Mouse (Mus musculus) lung, postnatal 14 days (tissue): ENCODE results near the gene Plb1.

Experiments used
- DNase-seq: peaks from one replicate; pipeline ENCODE4 v3.0.0; 2021

Plb1 gene

DNA sequence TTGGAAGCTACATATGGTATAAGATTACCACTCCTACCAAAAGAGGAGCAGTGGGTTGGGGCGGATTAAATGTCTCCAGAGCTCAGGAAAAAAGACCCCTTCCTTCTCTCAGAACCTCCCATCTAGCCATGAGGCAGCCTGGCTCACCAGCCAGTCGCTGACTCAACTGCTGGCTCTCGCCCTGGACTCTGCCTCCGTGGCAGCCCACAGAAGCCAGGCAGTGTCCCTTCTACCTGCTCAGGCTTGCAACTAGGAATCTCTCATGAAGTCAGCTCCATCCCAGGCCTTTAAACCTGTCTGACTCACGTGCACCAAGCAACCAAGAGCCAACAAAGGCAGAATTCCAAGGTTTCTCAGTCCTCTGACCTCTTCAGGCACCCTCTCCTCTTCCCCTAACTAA, 103.6 kb downstream of the Plb1 start:
- DNase-seq: no peak

DNA sequence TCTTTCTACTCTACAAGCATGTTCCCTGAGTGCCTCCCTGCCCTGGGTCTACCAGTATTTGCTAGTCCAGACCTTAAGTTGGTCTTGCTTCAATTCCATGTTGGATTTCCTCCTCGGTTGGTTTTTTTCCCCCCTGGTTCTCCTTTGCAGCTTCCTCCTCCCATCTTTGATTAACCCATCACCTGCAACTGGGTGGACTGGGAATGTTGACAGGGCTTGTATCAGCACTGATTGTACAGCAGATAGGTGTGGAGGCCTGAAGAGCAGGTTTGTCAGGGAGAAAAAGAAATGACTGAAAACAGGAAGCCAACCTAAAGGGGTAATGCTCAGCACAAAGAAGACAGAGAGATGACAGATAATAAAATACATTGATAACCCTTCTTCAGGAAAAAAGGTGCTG, 104.8 kb downstream of the Plb1 start:
- DNase-seq: no peak

GRCm38 (mm10) chr5:32338339-32338738, 105.8 kb downstream of the Plb1 start:
- peak; percentile 28 for DNase-seq

DNA sequence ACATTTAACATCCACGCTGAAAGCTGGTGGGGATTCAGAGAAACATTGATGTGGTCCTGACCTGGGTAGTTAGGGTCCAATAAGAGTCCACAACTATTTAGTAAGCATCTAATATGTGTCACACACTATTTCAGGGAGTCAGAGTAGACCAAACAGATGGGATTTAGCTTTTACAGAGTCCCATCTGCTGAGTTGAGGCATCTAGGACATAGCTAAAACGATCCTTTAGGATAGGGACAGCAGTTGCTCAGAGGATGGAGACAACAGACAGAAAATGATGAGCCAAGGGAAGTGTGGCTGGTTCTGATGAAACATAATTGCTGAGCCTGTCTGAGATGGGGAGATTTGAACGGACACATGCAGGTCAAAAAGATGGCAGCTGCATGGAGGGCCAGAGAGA, 106.3 kb downstream of the Plb1 start:
- no peak for DNase-seq

DNA sequence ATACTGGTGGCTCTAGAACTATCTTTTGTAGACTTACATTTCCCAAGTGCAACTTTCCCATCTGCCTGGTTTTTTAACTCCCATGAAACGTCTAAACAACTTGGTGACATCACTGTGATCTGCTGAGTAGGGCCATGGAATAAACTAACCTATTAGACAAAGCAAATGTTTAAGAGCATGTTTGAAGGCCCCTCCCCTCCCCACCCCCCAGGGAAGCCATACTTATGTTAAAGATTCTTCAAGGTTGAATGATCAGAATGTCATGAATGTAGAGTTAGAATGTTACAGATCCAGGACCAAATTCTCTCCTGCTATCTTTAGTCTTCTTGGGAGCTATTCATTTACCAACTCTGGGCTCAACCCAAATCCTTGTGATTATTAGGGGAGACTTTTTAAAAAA, 107.7 kb downstream of the Plb1 start:
- no peak for DNase-seq

DNA sequence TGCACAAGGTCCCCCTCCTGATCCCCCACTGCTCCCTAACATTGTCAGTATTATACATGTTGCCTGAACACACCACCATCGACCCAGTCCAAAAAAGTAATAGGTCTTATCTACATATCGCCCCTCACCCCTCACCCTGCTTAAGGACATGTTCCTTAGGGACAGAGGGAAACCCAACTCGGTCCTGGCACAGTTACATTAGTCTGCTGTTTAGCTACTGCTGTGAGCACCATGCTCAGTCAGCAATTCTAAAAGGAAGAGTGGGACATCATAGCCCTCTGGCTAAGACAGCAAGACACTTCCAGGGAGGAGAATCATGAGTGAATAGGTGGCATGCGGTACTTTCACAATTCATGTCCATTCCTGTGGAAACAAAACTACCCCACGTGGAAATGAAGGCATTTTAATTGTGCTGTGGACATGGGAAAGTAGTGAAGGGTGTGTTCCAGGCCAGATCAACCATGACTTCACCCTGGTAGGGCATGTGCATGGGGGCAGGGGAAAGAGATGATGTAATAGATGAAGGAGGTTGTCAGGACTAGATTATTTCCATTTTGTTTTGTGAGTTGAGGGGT, 110.3 kb downstream of the Plb1 start:
- no peak for DNase-seq

- DNase-seq: peak; percentile 75
These were observed 113.8 kb downstream of the Plb1 start for GRCm38 (mm10) chr5:32346025-32346912.

DNA sequence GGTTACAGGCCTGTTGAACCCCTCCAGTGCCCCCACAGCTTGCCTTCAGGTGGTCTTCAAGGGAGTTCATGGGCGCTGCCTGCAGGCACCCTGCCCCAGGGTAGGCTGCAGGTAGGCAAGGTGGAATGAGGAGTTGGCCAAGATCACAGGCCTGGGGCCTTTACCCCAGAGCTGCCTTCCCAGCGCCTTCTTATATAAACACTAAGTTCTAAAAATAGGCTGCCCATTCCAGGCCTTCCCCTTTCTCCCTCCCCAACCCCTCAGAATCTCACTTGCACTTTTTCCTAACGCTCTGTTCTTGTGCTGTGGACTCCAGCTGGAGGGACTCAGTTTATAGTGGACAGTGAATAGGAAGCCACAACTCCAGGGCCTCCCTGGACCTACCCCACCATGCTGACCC, 117.2 kb downstream of the Plb1 start:
- DNase-seq: peak; percentile 24

DNA sequence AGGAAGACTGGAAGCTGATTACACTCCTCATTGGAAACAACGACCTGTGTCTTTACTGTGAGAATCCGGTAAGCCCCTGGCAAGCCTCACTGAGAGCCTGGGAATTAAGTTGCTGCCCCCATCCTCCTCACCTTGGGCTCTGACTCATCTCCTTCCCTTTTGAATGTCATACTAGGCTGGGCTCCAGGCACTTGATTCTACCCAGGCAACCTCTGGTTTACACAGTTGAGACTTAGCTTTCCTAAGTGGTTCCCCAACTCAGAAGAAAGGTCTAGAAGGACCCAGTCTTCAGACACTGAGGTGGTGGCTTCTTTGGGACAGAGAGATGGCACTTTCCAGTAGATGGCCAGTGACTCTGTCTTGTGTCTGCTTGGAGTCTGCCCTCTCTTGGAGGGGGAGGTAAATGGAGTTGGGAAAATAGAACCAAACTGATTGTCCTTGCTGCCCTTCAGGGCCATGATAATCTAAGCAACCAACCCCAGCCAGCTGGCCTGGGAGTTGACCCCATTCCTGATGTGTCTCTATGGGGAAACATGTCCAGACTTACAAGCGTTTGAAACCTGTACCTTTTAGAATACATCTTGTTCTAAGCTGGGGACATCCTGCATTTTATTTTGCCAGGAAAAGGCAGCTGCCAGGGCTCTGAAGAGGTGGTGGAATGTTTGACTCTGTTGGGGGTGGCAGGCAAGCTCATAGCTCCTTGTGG, 118.2 kb downstream of the Plb1 start:
- peak; percentile 32 for DNase-seq

- peak; percentile 27 for DNase-seq
These were observed 119.4 kb downstream of the Plb1 start for GRCm38 (mm10) chr5:32351721-32352465.

DNA sequence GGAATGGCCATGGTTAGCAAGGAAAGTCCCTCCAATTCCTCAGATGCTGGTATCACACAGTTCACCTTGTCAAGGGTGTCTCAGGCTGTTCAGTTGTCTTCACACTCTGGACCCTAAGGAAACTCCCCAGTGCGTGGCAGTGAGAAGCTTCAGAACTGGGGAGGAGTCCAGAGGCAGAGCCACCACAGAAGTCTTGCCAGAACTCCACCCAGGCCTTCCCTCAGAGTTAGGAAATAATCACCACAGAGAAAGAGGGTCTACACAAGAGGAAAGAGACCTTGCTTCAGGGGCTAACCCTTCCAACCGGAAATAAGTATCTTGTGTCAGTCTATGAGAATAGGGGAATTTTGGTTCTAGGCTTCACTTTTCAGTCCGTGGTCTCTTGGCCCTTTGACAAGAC, 120.3 kb downstream of the Plb1 start:
- DNase-seq: peak; percentile 24

GRCm38 (mm10) chr5:32353280-32353679, 120.8 kb downstream of the Plb1 start:
- DNase-seq: peak; percentile 40

DNA sequence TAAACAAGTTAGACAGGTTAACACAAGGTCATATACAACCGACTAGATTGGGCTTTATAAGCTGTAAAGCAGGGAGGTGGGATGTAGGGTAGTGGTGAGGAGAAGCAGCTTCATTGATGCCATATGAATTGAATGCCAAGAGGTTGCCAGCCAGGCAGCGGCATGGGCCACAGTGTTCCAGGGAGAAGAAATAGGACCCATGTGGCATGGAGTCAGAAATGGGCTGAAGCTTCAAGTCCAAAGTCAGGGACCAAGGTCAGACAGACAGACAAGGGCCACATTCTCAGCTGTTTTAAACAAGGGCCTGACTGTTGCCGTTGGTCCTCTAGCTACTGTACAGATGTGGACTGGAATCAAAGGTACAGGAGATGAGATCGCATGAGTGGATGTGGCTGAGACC, 128.0 kb downstream of the Plb1 start:
- no peak for DNase-seq

GRCm38 (mm10) chr5:32361441-32362235, 129.1 kb downstream of the Plb1 start:
- no peak for DNase-seq

GRCm38 (mm10) chr5:32369391-32369790, 136.9 kb downstream of the Plb1 start:
- DNase-seq: no peak

DNA sequence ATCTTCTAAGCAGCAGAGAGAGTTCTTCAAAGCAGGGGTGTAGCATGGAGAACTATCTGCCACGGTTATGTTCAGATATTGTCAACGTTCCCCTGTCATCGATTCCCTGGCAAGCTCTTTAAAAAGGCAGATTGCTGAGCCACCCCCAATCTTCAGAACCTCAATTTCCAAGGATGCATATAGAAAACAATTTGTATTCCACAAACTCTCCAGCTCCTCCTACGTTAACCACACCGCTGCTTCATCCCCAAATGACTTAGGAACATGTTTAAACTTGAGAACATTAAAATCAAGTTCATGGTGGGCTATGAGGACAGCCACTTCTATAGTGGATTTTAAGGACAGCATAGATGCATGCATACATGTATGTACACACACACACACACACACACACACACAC, 138.7 kb downstream of the Plb1 start:
- no peak for DNase-seq

DNA sequence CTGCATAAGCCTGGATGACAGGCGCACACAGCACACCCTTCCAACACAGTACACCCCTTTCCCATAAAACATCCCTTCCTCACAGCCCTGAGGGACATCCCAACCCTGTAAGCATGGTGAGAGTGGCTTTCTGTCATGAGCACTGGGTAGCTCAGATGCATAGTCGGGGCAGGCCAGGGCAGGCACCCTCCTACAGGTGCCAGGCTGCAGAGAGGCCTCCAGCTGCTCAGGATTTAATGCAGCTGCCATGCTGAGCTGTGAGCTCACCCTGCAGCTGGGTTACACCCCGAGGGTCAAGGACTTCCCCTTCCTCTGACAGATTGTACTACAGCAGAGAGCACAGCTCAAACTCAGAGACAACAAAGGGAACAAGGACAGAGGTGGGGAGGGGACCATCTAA, 146.0 kb downstream of the Plb1 start:
- DNase-seq: no peak

DNA sequence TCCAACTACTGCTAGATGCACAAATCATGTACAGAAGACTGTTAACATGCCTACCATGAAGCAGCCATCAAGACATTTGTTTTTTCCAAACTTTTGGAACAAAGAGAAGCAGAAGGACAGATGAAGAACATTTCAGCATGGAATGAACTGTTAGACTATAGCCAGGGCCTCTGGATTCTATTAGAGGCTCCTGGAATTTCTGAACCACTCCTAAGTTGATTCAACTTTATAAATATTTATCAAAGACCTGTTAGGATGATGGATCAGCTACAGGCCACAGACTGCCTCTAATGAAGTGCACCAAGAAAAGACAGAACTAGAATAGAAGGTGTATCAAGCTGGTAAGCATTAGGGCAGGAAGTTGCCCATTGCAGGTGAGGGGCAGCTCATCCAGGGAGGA, 156.1 kb downstream of the Plb1 start:
- DNase-seq: no peak

- no peak for DNase-seq
These were observed 157.8 kb downstream of the Plb1 start for GRCm38 (mm10) chr5:32390295-32390694.

DNA sequence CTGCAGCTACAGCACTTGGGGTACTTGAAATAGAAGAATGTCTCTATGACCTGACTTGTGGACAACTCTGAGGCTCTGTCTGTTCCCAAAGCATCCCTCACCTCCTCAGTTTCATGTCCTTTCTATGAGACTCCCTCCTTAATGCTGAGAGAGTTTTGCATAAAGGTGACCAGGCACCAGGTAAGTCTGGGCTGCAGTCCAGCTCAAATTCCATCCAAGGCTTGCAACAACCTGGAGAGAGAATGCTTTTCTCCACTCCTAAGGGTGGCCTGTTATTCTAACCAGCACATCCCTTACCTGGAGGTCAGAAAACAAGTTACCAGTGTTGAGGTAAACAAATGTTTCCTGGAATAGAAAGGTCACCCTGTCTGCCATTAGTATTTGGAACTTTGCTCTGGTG, 159.8 kb downstream of the Plb1 start:
- DNase-seq: no peak

DNA sequence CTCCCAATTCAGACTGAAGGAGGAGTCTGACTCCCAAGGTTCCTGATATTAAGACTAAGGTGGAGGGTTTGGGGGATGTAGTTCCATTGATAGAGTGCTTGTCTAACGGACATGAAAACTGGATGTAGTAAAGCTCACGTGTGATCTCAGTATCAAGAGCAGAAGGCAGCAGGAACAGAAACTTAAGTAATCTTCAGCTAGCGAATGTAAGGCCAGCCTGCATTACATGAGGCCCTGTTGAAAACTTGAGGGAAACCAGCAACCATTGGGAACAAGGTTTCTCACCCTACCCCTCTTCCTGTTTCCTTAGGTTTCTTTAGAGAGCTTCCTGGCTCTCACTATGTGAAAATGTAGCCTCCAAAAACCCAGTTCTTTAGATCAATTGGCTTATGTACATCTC, 162.1 kb downstream of the Plb1 start:
- no peak for DNase-seq

- no peak for DNase-seq
These were observed 162.8 kb downstream of the Plb1 start for GRCm38 (mm10) chr5:32395101-32395892.
